Mouse (Mus musculus): ENCODE data around the gene Gm30083.

Gene Gm30083

DNA sequence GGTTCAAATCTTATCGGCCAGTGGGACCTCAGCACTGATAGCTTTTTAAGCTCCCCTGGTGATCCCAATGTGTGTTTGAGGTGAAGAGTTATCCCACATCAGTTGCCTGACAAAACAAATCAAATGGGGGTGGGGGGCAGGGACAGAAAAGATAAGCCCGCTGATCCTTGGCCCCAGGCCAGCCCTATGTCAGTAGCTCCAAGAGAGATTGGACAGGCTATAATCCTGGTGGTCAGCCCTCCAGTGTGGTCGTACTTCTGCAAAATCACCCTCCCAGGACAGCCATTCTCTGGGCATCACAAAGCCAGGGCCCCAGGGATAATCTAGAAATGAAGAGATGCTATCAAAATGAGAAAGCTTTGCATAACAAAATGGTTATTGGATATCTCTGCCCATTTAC is 56.1 kb downstream of the Gm30083 start:
- DNase-seq: no peak

DNA sequence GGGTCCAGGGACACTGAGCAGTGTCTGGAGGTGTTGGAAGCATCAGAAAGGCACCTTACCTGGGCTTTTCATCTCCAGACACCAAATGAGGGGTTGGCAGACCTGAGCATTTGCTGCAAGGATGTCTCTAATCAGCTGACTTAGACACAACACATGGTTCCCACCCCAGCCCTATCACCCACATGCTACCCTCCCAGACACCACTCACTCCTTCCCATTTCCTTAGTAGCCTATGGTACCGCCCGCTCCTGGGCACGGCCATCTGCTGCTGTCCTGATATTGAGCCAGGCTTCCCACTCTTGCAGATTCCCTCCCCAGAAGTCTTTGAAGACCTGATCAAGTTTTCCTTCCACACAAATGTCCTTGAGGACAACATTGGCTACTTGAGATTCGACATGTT is 56.8 kb downstream of the Gm30083 start:
- no peak for DNase-seq

DNA sequence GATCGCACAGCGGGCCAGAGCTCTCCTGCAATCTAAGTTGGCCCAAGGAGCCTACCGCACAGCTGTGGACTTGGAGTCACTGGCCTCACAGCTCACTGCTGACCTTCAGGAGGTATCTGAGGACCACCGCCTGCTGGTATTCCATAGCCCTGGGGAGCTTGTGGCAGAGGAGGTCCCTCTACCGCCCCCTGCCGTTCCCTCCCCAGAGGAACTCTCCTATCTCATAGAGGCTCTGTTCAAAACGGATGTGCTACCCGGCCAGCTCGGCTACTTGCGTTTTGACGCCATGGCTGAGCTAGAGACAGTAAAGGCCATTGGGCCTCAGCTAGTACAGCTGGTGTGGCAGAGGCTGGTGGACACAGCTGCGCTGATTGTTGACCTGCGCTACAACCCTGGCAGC is 58.9 kb downstream of the Gm30083 start:
- DNase-seq: no peak

DNA sequence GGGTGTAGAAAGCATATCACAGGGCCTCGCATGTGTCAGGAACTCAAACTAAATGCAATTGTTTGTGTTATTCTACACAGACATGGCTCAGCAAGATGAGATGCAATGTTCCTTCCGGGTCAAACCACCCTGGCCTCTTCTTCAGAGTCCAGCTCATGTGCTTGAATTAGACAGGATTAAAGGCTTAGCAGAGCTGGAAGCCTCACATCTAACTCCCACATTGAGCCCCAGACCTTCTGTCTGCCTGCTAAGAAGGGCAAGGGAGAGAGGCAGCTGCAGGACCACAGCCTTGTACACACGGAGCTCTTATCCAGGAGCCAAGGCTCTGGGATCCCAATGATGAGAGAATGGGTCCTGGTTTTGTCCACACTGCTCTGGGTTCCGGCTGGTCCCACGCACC is 61.2 kb downstream of the Gm30083 start, which contains the start of gene Rbp3:
Gene Rbp3 (plus strand): TSS at position 243 of the 400 bp plus-strand sequence.
- DNase-seq: no peak

DNA sequence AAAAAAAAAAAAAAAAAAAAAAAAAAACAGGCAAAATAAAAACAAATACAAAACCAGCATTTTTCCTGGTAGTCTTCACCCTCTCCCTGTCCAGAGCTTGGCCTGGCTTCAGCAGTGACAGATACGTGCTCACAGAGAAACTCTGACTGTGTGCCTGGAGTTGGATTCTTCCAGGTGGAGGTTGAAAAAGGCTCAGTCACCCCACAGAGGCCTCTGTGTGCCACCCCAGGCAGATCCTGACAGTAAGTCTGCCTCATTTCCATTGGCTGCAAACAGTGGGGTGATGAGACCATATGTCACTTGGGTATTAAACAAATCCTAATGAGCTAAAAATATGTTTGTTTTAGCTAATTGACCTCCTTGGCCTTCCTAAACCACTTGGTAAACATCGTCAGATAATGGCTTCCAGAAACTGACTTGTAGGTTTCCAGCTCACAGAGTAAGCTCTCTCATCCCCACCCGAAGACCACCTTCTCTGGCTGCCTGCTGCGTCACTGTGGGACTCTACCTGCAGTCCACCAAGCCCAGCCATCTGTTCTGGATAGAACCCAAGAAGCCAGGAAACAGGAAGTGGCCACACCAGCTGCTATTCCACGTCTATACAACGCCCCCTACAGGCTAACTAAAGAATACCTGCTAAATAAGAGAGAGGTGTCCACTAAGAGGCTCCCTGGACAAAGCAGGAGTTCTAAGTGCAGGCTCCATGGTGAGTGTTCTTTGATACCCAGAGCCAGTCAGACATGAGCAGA is 62.6 kb downstream of the Gm30083 start:
- DNase-seq: no peak

DNA sequence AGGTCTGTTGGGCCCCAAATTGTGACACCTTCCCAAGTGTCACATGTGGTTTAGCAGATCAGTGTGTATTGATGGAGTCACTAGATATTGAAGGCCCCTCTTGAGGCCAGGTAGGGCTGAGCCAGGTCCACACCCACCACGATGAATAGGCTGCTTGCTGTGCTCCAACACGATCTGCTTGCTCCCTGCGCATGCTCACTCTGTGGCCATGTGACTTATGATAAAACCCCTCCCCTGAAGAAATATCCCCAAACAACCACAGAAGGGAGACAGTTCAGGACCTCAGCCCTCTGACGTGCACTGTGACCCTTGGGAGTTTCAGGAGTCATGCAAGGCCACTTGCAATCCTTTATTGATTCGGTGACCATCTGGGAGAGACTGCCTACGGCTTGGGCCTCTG is 68.9 kb downstream of the Gm30083 start:
- DNase-seq: no peak

DNA sequence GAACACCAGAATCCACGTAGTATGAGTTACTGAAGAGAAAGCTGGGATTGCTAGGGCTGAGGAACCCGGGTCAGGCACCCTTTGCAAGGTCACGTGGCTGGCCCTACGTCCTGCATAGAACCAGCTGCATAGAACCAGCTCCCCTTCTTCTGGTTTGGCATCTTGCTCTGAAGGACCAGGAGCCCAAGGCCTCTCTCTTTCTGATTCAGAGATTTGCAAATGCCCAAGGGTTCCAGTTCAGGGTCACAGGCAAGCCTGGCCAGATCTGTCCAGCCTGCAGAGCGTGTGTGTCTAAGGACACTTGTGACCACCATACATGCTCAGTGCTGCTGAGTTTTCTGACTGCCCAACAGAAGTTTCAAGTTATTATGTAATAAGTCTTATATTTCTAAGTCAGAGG is 72.8 kb downstream of the Gm30083 start:
- DNase-seq: no peak

DNA sequence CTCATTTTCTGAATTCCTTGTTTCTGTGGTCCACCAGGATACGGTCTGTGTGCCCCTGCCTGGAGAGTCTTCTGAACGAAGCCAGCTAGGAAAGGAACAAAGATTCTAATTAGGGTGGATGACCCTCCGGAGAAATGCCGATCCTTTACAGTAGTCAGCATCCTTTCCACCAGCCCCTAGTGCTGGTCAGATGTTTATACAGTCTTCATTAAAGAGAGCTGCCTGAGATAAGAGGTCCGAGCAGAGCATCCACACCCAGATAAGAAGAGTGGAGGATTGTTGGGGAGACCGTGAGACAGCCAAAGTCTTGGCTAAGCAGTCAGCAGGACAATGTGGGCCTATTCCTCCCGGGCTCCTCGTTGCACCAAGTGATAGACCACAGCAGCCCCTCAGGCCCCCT is 74.2 kb downstream of the Gm30083 start, which contains the start of gene Gdf2:
Gene Gdf2 (plus strand): TSS at position 301 of the 400 bp plus-strand sequence.
- DNase-seq: no peak

DNA sequence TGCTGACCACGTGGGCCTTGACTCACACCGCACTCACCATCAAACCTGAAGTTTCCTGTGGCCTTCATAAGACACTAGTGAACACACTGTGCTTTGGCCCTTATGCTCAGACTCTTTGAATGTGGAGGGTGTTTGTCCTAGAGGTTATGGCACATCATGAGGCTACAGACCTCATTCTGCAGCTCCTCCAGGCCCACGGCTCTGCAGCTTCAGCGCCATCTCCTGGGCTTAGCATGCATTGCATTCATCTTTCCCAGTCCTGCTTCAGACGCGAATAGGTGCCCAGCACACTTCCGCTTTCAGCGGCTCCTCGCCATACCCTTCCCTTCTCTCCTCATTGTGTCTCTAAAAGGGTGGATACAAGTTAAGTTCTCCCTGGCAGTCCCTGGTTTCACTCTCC is 75.9 kb downstream of the Gm30083 start:
- peak; percentile 58 to 72 for DNase-seq

Measured in lung, postnatal 4 days (tissue).